Mouse (Mus musculus): ENCODE measurements at regions not wholly inside any gene's neighbourhood (a gene's known extent, or its start where the extent isn't known, plus 50 kb on each side); places are given as distances from the start of the nearest gene placed in this dataset.

GRCm38 (mm10) chr5:46578540-46579173, 721.2 kb upstream of the Lcorl start:
- DNase-seq, result no peak
- Histone ChIP-seq H3K36me3 (ENCODE audit: control insufficient read depth, insufficient read depth, low read length) (no peaks in the 10 kb centered on the region), H3K4me2 (ENCODE audit: low read length) (no peak overlapping the region), H3K9me3 (ENCODE audit: control insufficient read depth, low read length) (no peaks in the 10 kb centered on the region), H3K4me1 (ENCODE audit: control insufficient read depth, insufficient read depth, low read length) (no peaks in the 10 kb centered on the region), H3K27me3 (ENCODE audit: control insufficient read depth, insufficient read depth, low read length) (no peaks in the 10 kb centered on the region), H3K9ac (replicated peaks; ENCODE audit: low read length) (no peak overlapping the region), H3K4me3 (replicated peaks; ENCODE audit: low read depth, low read length) (no peak overlapping the region), H3K27ac (replicated peaks; ENCODE audit: low read depth, low read length) (no peak overlapping the region)
- ATAC-seq (ENCODE audit: low FRiP score, low TSS enrichment), result no peak

GRCm38 (mm10) chr5:46573869-46574268, 716.5 kb upstream of the Lcorl start:
- no peak for ATAC-seq (ENCODE audit: low FRiP score, low TSS enrichment)
- Histone ChIP-seq H3K4me3 (replicated peaks; ENCODE audit: low read depth, low read length) (no peak overlapping the region), H3K4me2 (ENCODE audit: low read length) (no peak overlapping the region), H3K27me3 (ENCODE audit: control insufficient read depth, insufficient read depth, low read length) (no peaks in the 10 kb centered on the region), H3K4me1 (ENCODE audit: control insufficient read depth, insufficient read depth, low read length) (no peaks in the 10 kb centered on the region), H3K9me3 (ENCODE audit: control insufficient read depth, low read length) (no peaks in the 10 kb centered on the region), H3K36me3 (ENCODE audit: control insufficient read depth, insufficient read depth, low read length) (no peaks in the 10 kb centered on the region), H3K9ac (replicated peaks; ENCODE audit: low read length) (no peak overlapping the region), H3K27ac (replicated peaks; ENCODE audit: low read depth, low read length) (no peak overlapping the region)
- no peak for DNase-seq
- WGBS, result 73% methylated on average over 1 of the region's 1 CpGs

GRCm38 (mm10) chr5:46573280-46573670, 715.9 kb upstream of the Lcorl start:
- 66% methylated on average over 7 of the region's 7 CpGs for WGBS
- Histone ChIP-seq H3K4me1 (ENCODE audit: control insufficient read depth, insufficient read depth, low read length) (no peaks in the 10 kb centered on the region), H3K27me3 (ENCODE audit: control insufficient read depth, insufficient read depth, low read length) (no peaks in the 10 kb centered on the region), H3K9me3 (ENCODE audit: control insufficient read depth, low read length) (no peaks in the 10 kb centered on the region), H3K4me2 (ENCODE audit: low read length) (no peak overlapping the region), H3K9ac (replicated peaks; ENCODE audit: low read length) (no peak overlapping the region), H3K4me3 (replicated peaks; ENCODE audit: low read depth, low read length) (no peak overlapping the region), H3K27ac (replicated peaks; ENCODE audit: low read depth, low read length) (no peak overlapping the region), H3K36me3 (ENCODE audit: control insufficient read depth, insufficient read depth, low read length) (no peaks in the 10 kb centered on the region)
- DNase-seq (peak; percentile 11), ATAC-seq (ENCODE audit: low FRiP score, low TSS enrichment) (no peak)

- ATAC-seq (ENCODE audit: low FRiP score, low TSS enrichment), result no peak
- H3K27me3 ChIP-seq (ENCODE audit: control insufficient read depth, insufficient read depth, low read length), result no peaks in the 10 kb centered on the region
- 82% methylated on average over 3 of the region's 3 CpGs for WGBS
Observed at GRCm38 (mm10) chr5:46556691-46557265, 699.4 kb upstream of the Lcorl start.

GRCm38 (mm10) chr5:46541333-46542324, 684.2 kb upstream of the Lcorl start:
- Histone ChIP-seq H3K9me3 (ENCODE audit: control insufficient read depth, low read length) (no peaks in the 10 kb centered on the region), H3K4me2 (ENCODE audit: low read length) (no peak overlapping the region), H3K4me3 (replicated peaks; ENCODE audit: low read depth, low read length) (no peak overlapping the region), H3K9ac (replicated peaks; ENCODE audit: low read length) (no peak overlapping the region), H3K36me3 (ENCODE audit: control insufficient read depth, insufficient read depth, low read length) (no peaks in the 10 kb centered on the region), H3K27ac (replicated peaks; ENCODE audit: low read depth, low read length) (no peak overlapping the region), H3K27me3 (ENCODE audit: control insufficient read depth, insufficient read depth, low read length) (no peaks in the 10 kb centered on the region), H3K4me1 (ENCODE audit: control insufficient read depth, insufficient read depth, low read length) (no peaks in the 10 kb centered on the region)
- ATAC-seq (ENCODE audit: low FRiP score, low TSS enrichment) (no peak), DNase-seq (no peak)
- WGBS, result 70% methylated on average over 9 of the region's 9 CpGs

More at GRCm38 (mm10) chr5:46556691-46557265, 699.4 kb upstream of the Lcorl start:
- H3K4me1 ChIP-seq (ENCODE audit: control insufficient read depth, insufficient read depth, low read length), result no peaks in the 10 kb centered on the region
- H3K9me3 ChIP-seq (ENCODE audit: control insufficient read depth, low read length), result no peaks in the 10 kb centered on the region
- no peaks in the 10 kb centered on the region for H3K36me3 ChIP-seq (ENCODE audit: control insufficient read depth, insufficient read depth, low read length)
- no peak overlapping the region for H3K4me3 ChIP-seq (replicated peaks; ENCODE audit: low read depth, low read length)
- no peak overlapping the region for H3K27ac ChIP-seq (replicated peaks; ENCODE audit: low read depth, low read length)
- DNase-seq, result no peak
- no peak overlapping the region for H3K4me2 ChIP-seq (ENCODE audit: low read length)
- H3K9ac ChIP-seq (replicated peaks; ENCODE audit: low read length), result no peak overlapping the region
